Mouse (Mus musculus): ENCODE measurements around the gene Clic5. TPM values are rescaled to one million over a fixed set of nuclear protein-coding genes. Genes with fewer than 3 reads are reported as not detected.

The Clic5 gene
- polyA plus RNA-seq (2017; shearing (Covaris generic)), result under 1 TPM; 0.18 to 0.19 TPM

GRCm38 (mm10) chr17:44188042-44188768 lies at the start of gene Clic5:
Gene Clic5, plus strand, starts transcription at chr17:44188584.

Other genes with a start within 250 kb of the Clic5 start
- 1 to 10 TPM; 3.8 to 7.0 TPM for gene Enpp5, start 109.8 kb upstream of the Clic5 start, polyA plus RNA-seq (2017; shearing (Covaris generic))
- 1 to 10 TPM; 6.8 to 7.9 TPM for gene Enpp4, start 82.8 kb upstream of the Clic5 start, polyA plus RNA-seq (2017; shearing (Covaris generic))

Data from activated CD4-positive, CD25-positive, alpha-beta regulatory T cell (primary cell).